Mouse (Mus musculus) C2C12 (cell line): Measurements from ENCODE around the gene Tmem72. TPM values are rescaled to one million over a fixed set of nuclear protein-coding genes. Genes with fewer than 3 reads are reported as not detected.

Experiments
- H3K27me3 ChIP-seq: one replicate; pipeline ENCODE4 v1.6.1; 2011; ENCODE audit not compliant: control insufficient read depth, insufficient read depth, insufficient read length
- H3K36me3 ChIP-seq: one replicate; pipeline ENCODE4 v1.6.1; 2011; ENCODE audit not compliant: control insufficient read depth, insufficient read depth
- H3K4me3 ChIP-seq: one replicate; pipeline ENCODE4 v1.5.1; 2011; ENCODE audit warnings: mild to moderate bottlenecking, control low read depth; ENCODE audit not compliant: poor library complexity, insufficient read depth, severe bottlenecking
- H3K79me2 ChIP-seq: one replicate; pipeline ENCODE4 v1.6.1; 2011; ENCODE audit not compliant: control insufficient read depth, insufficient read depth
- H3K79me3 ChIP-seq: one replicate; pipeline ENCODE4 v1.6.1; 2011; ENCODE audit warnings: low read depth, control low read depth
- H3ac ChIP-seq: one replicate; pipeline ENCODE3; 2011; ENCODE audit warnings: low read depth; ENCODE audit not compliant: control insufficient read depth, insufficient read length
- CEBPB ChIP-seq: IDR thresholded peaks from one replicate; pipeline ENCODE4 v1.6.1; 2011; ENCODE audit warnings: low read depth, mild to moderate bottlenecking, control low read depth, moderate library complexity
- CTCF ChIP-seq: IDR thresholded peaks from one replicate; pipeline ENCODE4 v1.5.1; 2011; ENCODE audit not compliant: control insufficient read depth, insufficient read depth, insufficient read length
- FOSL1 ChIP-seq: IDR thresholded peaks from one replicate; pipeline ENCODE4 v1.8.0; 2011; ENCODE audit warnings: mild to moderate bottlenecking, low read length; ENCODE audit not compliant: poor library complexity, insufficient read depth, severe bottlenecking
- MAX ChIP-seq: IDR thresholded peaks from one replicate; pipeline ENCODE4 v1.6.1; 2011; ENCODE audit warnings: mild to moderate bottlenecking, control low read depth
- MYOD1 ChIP-seq: IDR thresholded peaks from one replicate; pipeline ENCODE4 v1.6.1; 2011; ENCODE audit warnings: low read depth; ENCODE audit not compliant: control insufficient read depth, insufficient read length
- MYOG ChIP-seq: IDR thresholded peaks from one replicate; pipeline ENCODE4 v1.6.1; 2011; ENCODE audit not compliant: control insufficient read depth, insufficient read length; ENCODE audit errors: extremely low read depth
- USF1 ChIP-seq: IDR thresholded peaks from one replicate; pipeline ENCODE4 v1.6.1; 2011; ENCODE audit warnings: low read depth, mild to moderate bottlenecking, control low read depth, moderate library complexity
- long read RNA-seq, 2 experiments: library from polyadenylated mRNA; unstranded; transcript quantifications; one replicate each; pipeline ENCODE4 v2.0.0; 2019 to 2020
- polyA plus RNA-seq: library from polyadenylated mRNA; unstranded; fragments of >200 nt; fragmentation: generic; extraction: Trizol; gene quantifications from one replicate; pipeline ENCODE4 v1.2.1, GENCODE M21; 2012; ENCODE audit warnings: missing spikeins

Gene Tmem72
- polyA plus RNA-seq: 0.06 TPM
- long read RNA-seq, experiment 1: 0 reads
- long read RNA-seq, experiment 2: 0 reads

- no peak within 1 kb of the TSS for H3K4me3 ChIP-seq
- no peaks in the 10 kb centered on the region for H3K27me3 ChIP-seq
- TF ChIP-seq FOSL1: no peak
- no peak for TF ChIP-seq CTCF
- TF ChIP-seq MAX: no peak
- no peaks in the 10 kb centered on the region for H3K36me3 ChIP-seq
- no peak within 1 kb of the TSS for H3ac ChIP-seq
- no peaks in the 10 kb centered on the region for H3K79me2 ChIP-seq
- no peaks in the 10 kb centered on the region for H3K79me3 ChIP-seq
Observed at GRCm38 (mm10) chr6:116716666-116717065, at the start of gene Tmem72. Gene Tmem72, minus strand, starts transcription at chr6:116716913.

- Histone ChIP-seq H3ac (no peak overlapping the region), H3K4me3 (no peak overlapping the region), H3K27me3 (peaks cover 19% of the 10 kb centered on the region), H3K36me3 (no peaks in the 10 kb centered on the region), H3K79me2 (no peaks in the 10 kb centered on the region), H3K79me3 (no peaks in the 10 kb centered on the region)
- no peak for TF ChIP-seq FOSL1
- no peak for TF ChIP-seq CEBPB
- no peak for TF ChIP-seq MYOD1
- TF ChIP-seq MAX: no peak
- TF ChIP-seq MYOG: no peak
- no peak for TF ChIP-seq USF1
- TF ChIP-seq CTCF: no peak
Observed at GRCm38 (mm10) chr6:116764524-116764923, 47.8 kb upstream of the Tmem72 start.

- TF ChIP-seq USF1 (no peak), MYOG (no peak), FOSL1 (no peak), MYOD1 (no peak), MAX (no peak), CTCF (no peak), CEBPB (no peak)
- H3K79me3 ChIP-seq: no peaks in the 10 kb centered on the region
- H3K27me3 ChIP-seq: peaks cover 14% of the 10 kb centered on the region
- no peak overlapping the region for H3K4me3 ChIP-seq
- no peak overlapping the region for H3ac ChIP-seq
- H3K36me3 ChIP-seq: no peaks in the 10 kb centered on the region
- no peaks in the 10 kb centered on the region for H3K79me2 ChIP-seq
Observed at GRCm38 (mm10) chr6:116762333-116762732, 45.6 kb upstream of the Tmem72 start.

GRCm38 (mm10) chr6:116760181-116760580 lies 43.5 kb upstream of the Tmem72 start:
- no peak overlapping the region for H3K4me3 ChIP-seq
- H3K79me3 ChIP-seq: no peaks in the 10 kb centered on the region
- H3K36me3 ChIP-seq: no peaks in the 10 kb centered on the region
- TF ChIP-seq CTCF (no peak), FOSL1 (no peak), USF1 (no peak), MYOG (no peak), CEBPB (no peak), MYOD1 (no peak), MAX (no peak)
- no peak overlapping the region for H3ac ChIP-seq
- H3K27me3 ChIP-seq: peaks cover 11% of the 10 kb centered on the region
- H3K79me2 ChIP-seq: no peaks in the 10 kb centered on the region

GRCm38 (mm10) chr6:116756364-116756763 lies 39.7 kb upstream of the Tmem72 start:
- Histone ChIP-seq H3K27me3 (peaks cover 3% of the 10 kb centered on the region), H3K79me2 (no peaks in the 10 kb centered on the region), H3K4me3 (no peak overlapping the region), H3K79me3 (no peaks in the 10 kb centered on the region), H3ac (no peak overlapping the region), H3K36me3 (no peaks in the 10 kb centered on the region)
- no peak for TF ChIP-seq MYOD1
- no peak for TF ChIP-seq FOSL1
- TF ChIP-seq CEBPB: no peak
- TF ChIP-seq USF1: no peak
- TF ChIP-seq MAX: no peak
- no peak for TF ChIP-seq MYOG
- no peak for TF ChIP-seq CTCF

- Histone ChIP-seq H3K79me3 (no peaks in the 10 kb centered on the region), H3K27me3 (peaks cover 10% of the 10 kb centered on the region), H3ac (no peak overlapping the region), H3K36me3 (no peaks in the 10 kb centered on the region), H3K4me3 (no peak overlapping the region), H3K79me2 (no peaks in the 10 kb centered on the region)
- no peak for TF ChIP-seq MYOD1
- TF ChIP-seq CEBPB: no peak
- no peak for TF ChIP-seq MAX
- TF ChIP-seq FOSL1: no peak
Observed at GRCm38 (mm10) chr6:116738046-116738445, 21.3 kb upstream of the Tmem72 start.
